Mouse (Mus musculus) lung, postnatal 4 days (tissue): ENCODE data around the gene Rhobtb1.

Experiments used
- DNase-seq, 2 experiments: peaks; one replicate each; pipeline ENCODE4 v3.0.0; 2021

Rhobtb1 gene

GRCm38 (mm10) chr10:69328656-69329046 lies 177.4 kb downstream of the Rhobtb1 start:
- no peak for DNase-seq

GRCm38 (mm10) chr10:69331231-69331630 lies 180.0 kb downstream of the Rhobtb1 start:
- no peak for DNase-seq

DNA sequence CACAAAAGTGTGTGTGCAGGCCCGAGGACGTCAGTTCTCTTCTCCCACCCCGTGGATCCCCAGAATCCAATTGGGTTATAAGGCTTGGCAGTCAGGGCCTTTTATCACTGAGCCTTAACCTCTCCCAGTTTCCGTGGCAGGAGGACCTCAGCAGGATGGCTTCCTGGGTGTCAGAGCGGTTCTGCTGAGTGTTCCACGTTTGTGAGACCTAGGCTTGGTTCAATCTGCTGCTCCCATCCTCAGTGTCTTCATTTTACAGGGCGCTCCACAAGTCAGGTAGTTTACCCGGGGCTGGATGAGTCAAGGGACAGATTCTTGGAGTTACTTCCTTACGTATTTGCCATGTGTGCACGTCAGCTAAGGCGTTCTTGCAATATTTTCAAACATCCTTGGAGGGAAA lies 182.0 kb downstream of the Rhobtb1 start:
- DNase-seq: no peak

DNA sequence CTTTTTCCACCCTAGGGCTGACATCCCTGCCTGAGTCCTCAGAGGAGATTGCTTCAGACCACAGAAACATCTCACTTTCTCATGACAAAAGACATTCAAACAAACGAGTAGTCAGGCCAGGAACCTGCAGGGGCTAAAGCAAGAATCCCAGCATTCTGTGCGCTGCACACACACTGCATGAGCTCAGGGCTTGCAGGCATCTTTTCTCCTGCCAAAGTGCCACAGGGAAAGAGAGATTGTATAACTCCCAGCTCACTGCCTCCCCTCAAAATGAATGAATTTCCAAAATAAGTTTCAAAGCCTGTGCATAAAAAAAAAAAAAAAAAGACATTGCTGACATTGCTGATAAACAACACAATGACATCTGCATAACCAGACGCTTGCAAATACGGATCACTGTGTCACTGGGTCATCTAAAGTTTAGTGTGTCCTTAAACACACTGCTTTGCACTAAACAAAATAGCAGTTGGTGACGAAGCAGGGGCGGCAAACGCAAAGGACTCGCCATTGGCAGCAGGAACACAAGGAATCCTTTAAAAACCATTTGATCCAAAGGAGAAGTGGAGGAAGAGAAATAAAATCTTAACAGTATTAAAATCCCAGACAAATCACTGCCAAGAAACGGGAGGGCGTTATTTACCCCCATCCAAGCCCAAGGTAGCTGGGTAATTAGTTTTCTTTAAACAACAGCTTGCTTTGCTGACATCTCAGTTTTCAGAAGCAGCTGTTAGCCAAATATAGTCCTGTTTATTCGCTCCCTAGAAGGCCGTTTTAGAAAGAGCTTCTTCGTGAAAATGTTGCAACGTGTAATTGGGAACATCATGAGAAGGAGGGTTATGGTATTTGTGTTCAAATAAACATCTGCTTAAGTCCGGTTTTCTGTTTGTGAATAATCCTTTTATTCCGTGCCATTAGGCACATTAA lies 183.3 kb downstream of the Rhobtb1 start:
- DNase-seq: peak; percentile 22 to 57

DNA sequence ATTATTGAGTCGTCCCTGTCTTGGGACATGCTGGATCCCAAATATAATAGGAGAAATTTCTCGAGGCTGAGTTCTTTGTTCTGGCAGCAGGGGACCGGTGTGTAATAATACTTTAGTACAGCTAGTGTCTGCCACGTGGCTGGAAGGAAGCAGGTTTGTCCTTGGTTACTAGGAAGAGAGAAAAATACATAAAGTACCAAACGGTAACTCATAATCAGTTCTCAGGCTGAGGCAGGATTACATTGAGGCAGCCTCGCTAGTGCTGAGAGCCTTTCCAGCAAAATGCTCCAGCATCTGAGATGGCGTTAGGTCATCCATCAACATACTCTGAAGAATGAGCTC lies 183.9 kb downstream of the Rhobtb1 start:
- DNase-seq: no peak

- DNase-seq: no peak
Measured at GRCm38 (mm10) chr10:69335611-69336010, 184.4 kb downstream of the Rhobtb1 start.

- DNase-seq: no peak
Measured at GRCm38 (mm10) chr10:69336219-69336618, 185.0 kb downstream of the Rhobtb1 start.

GRCm38 (mm10) chr10:69340001-69340400 lies 188.8 kb downstream of the Rhobtb1 start:
- no peak for DNase-seq
